Mouse (Mus musculus): Measurements from ENCODE around the gene Cd46.
A peak's percentile ranks its signal among the peaks of the same experiment; 100 is the strongest.

The Cd46 gene

DNA sequence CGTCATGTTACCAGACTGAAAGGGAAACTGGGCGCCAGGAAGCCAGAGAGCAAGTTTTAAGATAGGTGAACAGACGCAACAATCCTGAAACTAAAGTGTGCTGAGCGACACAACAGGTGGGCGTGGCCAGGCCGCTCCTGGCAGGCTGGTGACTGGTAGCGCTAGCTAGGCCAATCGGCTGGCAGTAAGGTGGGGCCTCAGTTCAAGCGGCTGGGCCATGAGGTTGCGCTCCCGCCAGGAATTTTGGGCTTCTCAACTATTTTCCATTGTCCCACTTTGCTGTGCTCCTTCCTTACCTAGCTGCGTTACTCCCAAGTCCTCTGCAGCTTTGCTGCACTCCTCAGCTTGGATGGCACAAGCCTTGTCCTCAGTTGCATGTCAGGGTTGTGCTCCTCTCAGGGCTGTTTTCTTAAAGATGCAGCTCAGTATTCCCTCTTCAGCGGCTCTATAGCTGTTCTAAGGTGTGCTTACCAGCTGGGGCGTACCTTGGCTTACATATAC is at the start of gene Cd46:
TSS of gene Cd46 (minus strand) at position 30 of the 501 bp plus-strand sequence.
- peak; percentile 87 to 93 for DNase-seq

DNA sequence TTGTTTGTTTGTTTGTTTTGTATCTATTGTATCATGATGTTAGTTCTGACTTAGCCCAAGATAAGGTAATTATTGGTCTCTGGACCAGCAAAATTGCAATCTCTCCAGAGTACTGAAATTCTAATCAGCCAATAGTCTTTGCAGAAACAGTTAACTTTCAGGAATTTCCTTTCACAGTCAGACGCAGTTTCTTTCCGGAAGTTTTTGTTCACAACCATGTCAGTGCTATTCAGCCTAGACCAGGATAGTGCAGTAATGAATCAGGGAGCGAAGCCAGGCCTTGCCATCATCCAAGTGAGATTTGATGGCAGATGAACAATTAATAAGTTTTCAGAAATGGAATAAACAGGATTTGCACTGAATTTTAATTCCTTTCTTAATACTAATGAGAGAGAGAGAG is 40.0 kb upstream of the Cd46 start:
- no peak for DNase-seq

DNA sequence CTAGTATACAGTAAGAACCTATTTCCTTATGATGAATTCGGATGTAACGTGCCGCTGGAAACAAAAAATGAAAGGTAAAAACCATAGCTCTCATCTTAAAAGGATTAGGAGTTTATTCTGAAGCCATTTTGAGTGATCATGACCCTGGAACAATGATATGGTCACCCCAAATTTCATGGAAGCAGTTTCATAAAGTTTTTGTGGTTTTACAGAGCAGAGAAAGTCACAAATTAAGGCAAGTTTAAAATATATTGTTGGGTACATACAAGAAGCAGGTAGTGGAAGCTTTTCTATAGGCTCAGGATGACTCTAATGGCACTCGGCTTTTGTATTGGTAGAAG is 39.6 kb upstream of the Cd46 start:
- no peak for DNase-seq

DNA sequence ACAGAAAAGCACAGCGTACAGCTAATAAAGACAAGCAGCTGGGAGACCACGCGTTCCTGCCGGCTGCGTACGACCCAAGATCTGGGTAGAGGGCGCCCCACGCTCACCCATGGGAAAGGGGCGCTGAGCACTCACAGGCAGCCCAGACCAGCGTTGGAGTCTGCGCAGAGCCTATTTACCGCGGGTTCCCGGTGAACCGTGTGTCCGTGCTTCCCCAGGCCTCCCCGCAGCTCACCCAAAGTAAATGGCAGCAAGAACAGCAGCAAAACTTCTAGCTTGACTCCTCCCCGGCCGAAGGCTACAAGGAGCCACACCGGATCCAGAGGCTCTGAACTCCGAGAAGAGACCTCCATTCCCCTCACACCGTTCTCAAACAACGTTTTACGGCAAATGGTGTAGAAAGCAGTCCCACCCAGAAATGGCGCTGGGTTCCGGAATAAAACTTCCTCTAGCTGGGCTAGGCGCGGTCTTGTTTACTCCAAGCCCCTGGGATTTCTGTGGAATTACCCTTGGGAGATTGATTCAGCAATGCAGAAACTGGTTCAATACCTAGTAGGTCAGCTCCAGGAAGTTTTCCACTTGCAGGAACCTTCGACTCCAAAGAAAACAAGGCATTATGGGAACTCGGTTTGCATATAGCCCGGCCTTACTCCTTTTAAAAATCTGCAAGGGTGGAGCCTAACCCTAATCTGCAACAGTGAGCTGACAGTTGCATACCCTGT is 39.1 kb upstream of the Cd46 start, which contains the start of gene Cr1l:
TSS of gene Cr1l (minus strand) at position 634 of the 722 bp plus-strand sequence.
- DNase-seq, result peak; percentile 90 to 95

DNA sequence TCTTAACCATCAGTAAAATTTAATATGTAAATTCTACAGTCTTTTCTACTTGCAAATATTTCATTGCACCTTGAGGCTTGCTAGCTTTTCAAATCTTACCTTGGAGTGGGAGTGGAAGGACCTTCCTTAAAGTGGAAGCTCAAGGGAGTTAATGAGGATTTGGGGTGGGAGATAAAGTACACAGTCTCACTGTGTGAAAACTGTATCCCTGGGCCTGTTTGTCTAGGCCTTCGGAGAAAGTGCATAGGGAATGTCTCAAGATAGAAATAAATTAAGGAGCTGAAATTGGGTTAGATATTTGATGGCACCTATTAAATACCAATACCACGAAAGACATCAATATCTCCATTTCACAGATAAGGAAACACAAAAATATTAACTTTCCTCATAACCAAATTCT is 38.4 kb upstream of the Cd46 start:
- no peak for DNase-seq

DNA sequence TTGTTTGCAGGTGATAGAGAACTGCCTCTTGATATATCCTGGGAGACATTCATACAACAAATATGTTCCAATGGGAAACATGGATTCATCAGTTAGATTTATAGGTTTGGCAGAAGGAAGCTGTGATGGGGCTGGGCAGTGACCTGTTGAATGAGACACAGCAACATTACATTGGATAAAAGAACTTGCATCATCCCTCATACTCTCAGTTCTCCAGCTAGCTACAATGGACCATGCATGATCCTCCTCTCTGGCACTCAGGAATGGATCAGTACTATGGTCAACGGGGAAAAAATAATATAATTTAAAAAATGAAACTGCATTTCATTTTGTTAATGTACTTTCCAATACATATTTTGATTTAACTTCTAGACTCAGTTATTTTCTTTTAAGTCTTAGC is 37.8 kb upstream of the Cd46 start:
- DNase-seq, result no peak

DNA sequence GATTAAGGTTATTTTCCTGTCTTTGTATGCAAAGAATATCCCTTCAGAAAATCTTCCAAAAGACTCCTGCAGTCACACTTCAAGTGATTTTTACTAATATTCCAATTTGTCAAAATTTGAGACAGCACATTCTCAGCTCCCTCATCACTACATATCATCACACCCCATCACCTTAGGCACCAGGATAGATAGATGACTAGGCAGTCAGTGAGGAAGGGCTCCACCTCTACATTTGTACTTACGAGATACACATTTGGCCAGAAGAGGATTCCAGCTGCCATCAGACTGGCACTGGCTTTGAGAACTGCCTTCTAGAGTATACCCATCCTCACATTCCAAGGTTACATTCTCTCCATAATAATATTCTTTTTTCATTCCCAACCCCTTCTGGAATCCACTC is 22.4 kb upstream of the Cd46 start:
- DNase-seq, result no peak

DNA sequence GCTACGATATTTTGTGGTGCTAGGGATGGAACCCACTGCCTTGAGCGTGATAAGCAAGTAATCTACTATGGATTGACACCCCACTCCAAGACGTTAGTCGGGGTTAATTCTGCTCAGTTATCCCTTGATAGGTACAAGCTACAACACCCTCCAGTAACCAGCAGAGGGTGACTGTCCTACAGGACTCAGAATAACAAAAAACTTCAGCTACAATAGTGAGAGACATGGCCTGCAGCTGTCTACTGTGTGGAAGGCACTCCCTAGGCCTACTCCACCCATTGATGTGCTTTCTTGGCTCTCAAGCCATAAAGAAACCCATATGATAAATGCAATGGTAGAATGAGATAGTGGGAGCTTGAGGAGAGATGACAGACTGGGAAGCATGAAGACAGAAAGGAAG is 21.6 kb upstream of the Cd46 start:
- DNase-seq, result no peak

DNA sequence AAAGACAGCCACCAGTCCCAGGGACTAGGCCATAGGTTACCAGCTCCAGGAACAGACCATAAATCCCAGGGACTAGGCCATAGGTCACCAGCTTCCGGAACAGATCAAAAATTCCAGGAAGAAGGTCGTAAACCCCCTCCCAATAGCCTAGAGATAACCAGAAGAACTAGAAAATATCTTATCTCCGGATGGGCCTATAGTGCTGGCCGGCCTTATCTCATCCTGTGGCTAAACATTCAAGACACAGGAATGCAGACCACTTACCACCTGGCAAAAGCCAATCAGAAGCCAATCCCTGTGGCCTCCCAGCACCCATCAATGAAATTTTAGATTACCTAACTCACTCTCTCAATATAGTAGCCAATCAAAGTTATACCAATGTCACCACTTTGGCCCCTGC is 8.6 kb upstream of the Cd46 start:
- DNase-seq, result no peak

DNA sequence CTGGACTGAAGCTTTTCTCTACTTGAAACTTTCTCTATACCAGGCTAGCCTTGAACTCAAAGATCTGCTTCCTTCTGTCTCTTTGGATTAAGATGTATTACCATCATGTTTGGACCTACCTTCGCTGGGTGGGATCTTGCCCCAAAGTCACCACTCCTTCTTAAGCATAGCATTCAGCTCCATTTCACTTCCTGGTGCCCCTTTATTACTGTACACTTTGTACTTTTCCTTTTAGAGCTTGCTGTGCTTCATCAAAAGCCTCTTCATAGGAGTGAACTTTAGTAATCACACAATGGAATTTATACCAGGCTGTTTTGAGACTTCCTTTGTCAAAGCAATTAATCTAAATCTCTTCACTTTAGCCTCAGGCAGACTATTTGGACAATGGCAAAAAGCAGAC is 6.0 kb upstream of the Cd46 start:
- DNase-seq, result no peak

DNA sequence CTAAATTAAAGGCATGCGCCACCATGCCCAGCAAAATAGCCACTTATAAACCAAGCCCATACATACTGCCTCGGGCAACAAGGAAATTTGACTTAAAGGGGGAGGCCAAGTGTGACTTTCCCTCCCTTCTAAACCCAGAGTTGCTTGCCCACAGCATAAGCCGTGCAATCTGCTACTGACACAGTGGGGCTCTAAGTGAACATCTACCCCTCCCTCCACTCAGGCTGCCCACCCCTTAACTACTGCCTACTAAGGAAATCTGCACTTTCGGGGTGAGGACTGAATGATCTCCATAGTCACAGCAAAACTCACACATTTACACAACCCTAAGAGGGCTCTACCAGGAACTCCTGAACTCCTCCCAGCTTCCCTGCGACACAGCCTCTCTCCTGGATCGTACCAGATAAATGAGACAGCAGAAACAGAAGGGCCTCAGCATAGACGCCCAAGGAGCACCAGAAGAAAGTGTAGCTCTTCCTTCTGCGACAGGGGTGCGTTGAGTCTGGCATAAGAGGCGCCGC is 290 bp downstream of the Cd46 start:
- DNase-seq, result no peak

DNA sequence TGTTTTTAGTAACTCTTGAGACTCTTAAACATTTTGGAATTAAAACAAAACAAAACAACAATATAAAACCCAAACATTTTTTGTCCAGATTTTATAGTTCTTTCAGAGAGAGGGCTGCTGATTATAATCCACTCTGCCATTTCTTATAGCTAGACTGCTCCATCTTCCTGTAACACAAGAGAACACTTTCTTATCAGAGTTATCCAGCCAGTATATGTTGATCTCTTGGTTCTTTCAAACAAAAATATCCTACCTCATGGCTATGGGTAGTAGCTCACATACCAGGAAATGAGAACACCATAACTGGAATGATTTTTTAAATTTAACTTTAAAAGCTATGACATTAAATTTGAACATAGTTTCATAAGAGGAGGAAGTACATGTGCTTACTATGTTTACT is 9.9 kb downstream of the Cd46 start:
- no peak for DNase-seq

DNA sequence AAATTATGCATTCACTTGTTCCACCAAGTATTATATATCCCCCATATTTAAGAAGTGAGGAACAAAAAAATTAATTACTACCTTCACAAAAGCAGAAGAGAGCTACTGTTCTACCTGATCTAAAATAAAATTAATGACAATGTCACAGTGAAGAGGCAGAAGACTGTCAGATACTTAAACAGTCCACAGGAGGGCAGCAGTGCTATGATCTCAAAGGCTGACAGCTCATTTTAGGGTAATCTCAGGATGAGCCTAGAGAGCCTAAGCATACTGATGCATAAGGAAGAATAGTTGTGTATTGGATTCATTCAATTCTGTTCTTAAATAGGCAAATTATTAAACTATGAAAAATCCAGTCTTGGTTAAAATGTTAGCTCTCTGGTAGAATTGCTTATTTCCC is 51.6 kb downstream of the Cd46 start:
- DNase-seq, result peak; percentile 47 to 71

DNA sequence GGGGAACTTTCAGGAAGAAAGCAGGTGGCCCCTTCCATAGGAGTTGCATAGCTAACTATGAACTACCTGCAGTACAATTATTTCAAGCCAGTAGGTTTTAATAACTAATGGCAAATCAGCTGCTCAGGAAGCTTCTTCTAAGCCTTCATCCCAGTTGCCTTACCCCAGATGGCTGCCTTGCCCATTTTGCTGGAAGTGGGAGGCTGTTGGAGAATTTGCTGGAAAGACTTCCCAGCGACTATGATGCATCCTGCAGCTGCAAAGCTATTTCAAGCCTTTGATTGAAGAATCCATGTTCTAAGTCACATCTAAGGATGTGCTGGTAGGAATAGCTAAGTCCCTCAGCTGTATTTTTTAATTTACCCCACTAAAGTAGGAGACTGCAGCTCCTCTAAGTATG is 53.7 kb downstream of the Cd46 start:
- no peak for DNase-seq

DNA sequence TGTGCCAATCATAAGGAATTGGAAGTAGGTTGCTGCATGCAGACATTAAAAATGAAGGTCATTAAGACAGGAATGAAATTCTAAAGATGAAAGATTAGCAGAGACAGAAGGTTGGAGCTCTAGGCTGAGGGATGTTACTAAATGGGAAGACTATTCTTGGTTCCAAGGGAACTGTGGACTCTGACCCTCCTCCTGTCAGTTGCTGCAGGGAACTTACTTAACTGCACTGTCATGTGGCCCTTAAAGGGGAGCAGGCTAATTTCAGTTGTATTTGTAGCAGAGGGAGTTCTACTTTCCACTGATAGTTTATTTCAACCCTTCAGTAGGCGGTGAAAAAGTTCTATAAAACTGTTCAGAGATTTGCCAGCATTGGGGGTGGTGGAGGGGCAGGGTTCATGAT is 54.1 kb downstream of the Cd46 start:
- peak; percentile 31 to 63 for DNase-seq

DNA sequence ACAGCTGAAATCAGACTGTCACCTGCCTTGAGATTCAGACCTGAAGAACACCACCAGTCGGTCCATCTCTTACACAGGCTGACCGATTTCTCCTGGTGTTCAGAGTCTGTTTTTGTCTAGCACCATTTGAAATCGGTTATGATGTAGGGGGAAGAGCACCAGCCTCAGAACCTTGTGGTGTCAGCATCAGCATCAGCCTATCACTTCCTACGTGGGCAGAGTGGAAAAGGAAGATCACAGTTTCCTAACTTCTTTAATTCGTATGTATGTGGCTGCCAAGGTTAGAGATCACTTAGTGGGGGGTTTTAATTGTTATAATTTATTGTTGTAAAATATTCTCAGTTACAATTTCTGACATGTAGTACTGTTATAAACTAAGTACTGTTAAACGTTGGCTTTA is 54.6 kb downstream of the Cd46 start:
- DNase-seq, result no peak

DNA sequence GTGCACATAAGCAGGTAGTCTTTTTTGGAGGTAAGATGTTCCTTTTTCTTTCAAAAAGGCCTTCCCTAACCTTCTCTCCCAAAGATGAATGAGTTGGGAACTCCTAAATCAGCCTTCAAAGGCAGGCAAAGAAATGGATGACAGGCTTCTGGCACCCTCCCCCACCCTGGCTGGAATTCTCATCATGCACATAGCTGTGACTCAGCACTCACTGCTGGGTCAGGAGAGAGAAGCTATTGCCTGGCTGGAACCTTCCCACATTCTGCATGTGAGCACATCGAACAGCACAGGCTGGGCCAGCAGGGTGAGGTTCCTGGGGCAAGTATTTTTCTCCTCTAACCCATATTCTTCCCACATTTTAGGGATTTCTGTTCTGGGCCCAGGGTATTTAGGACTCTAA is 58.1 kb downstream of the Cd46 start:
- peak; percentile 64 to 78 for DNase-seq

DNA sequence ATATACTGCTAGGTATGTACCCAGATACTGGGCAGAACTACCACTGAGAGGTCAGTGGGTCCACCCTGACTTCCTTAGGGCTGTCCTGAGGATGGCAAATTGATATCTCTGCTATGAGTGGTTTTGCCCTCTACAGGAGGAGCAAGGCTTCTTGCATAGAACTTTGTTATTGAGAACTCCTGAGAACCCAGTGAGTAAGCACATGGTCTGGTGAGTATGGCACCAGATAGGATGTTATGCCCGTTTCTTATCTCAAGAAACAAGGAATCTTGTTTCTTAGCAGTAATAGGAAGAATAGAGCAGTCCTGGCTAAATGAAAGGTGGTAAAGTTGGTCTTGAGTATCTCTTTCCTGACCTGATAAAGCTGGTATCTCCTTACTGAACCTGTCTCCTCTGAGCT is 59.3 kb downstream of the Cd46 start:
- DNase-seq, result no peak

DNA sequence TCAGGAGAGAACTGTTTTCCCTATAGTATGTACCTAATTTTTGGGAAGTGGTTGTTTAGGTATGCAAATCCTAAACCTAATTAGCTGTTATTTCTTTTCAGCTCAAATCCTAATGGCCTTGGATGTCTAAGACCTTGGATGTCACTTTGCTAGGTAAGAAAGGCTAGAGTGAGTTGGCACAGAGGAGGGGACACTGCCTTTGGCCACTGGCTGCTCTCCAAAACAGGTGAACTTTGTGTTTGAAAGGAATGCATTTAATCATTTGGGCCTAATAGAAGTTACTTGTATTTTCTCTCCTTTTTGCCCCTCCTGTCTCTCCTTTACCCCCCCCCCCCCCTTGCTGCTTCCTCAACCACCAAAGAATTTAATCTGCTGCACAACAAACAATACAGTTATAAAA is 60.3 kb downstream of the Cd46 start:
- peak; percentile 53 to 56 for DNase-seq

DNA sequence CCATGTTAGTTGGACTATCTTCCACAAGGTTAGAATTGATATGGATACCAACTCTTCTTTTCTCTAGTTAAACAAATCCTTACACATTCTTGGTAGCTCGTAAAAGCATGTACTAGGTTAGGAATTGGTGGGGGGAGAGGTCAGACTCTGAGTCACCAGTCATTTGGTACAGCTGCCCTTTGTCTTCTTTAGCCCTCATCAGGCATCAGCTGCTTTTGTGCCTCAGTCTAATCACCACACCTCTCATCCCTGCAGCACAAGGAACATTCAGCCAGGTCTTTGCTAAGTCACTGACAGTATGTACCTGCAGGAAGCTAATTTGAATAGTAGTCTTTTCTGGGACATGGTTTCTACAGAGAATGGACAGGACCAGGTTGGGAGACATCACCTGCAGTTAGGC is 64.5 kb downstream of the Cd46 start:
- no peak for DNase-seq

DNA sequence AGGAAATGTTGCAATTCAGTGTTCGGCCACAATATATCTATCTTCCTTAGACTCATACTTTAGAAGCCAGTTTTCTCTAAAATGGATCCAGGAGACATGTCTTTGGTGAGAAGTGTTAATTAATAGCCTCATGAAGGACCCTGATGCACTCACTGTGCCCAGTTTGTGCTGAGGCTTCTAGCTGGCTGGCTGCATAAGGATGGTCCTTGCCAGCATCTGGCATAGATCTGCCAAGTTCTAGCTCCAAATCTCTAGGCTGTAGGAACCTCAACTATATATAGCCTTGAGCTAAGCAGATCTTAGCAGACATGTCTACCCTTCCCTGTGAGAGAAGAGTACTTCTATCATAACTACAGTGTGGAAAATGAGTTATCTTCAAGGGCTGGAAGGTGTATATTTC is 68.2 kb downstream of the Cd46 start:
- no peak for DNase-seq

DNA sequence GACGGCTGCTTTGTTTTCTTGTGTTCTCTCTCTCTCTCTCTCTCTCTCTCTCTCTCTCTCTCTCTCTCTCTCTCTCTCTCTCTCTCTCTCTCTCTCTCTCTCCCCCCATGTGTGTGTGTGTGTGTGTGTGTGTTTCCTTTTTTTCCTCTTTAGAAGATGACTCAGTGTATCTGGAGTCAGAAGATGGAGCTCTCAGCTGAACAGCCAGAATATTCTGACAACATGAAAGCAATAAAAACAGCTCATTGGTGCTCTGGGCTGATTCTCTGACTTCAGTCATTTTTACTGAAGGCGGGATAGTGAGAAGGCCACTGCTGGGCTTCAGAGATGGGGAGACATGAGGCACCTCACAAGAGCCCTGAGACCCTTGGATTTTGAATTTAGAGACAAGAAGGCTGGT is 70.2 kb downstream of the Cd46 start:
- no peak for DNase-seq

DNA sequence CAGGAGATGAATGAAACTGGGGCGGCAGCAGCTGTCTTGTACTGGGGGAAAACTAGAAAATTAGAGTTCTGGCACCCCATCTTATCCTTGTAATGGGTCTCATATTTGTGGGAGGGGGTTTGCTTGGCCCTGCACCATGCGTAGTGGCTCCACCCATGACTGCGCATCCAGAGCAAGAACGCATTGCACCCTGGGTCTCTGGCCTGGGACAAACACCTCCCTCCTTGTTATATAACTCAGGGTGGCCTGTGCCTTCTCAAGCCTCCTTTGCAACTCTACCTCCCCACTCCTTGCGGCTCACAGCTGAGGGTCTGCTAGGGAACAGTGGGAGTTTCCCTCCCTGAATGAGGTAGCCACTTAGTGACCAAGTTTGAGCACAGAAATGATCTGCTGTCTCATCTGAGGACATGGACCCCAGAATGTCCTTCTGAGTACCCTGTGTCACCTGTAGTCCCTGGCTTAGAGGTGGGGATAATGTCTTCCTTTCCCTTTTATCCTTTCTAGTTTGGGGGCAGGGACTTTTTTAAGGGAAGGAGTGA is 72.9 kb downstream of the Cd46 start:
- no peak for DNase-seq

DNA sequence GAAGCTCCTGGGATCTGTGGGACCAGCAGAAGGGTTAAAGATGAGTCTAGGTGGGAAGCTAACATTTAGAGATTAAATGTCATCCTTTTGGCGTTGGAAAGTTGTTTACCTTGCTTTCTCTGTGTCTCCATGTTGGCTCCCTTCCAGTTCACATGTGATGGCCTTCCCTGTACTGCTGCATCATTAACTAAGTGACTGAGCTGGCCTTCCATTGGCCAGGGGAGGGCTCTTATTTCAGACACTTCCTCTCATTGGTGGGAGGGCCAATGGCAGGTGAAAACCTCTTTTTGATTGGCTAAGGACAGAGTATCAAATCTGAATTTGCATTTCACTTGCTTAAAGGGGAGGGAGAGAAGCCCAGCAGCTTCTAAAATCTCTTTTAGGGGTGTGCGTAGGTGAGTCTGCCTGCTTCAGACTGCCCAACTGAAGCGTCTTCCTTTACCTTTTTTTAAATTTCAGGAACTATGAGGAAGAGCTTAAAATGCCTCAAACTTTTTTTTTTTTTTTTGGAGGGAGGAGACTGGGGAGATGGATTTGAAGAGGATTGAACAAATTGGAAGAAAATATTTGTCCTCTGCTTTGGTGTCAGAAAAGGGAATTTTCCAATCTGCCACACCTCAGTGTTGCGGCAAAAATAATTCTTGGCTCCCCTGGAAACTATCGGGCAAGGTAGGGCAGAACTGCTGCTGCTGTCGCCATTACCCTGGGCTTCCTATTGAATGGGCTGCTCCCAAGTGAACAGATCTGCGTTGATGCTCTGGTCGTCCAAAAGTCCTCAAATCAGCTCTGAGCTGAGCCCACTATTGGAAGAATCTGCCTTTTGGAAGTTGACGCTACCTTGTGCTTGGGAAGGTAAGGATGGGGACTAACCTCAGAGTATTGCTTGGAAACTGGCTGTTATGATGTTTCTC is 73.7 kb downstream of the Cd46 start:
- peak; percentile 88 to 93 for DNase-seq

Data from kidney, postnatal 25 days (tissue).